Mouse (Mus musculus): Measurements from ENCODE around the gene Fam102a. TPM values are rescaled to one million over a fixed set of nuclear protein-coding genes. Genes with fewer than 3 reads are reported as not detected.
A peak's percentile ranks its signal among the peaks of the same experiment; 100 is the strongest.

The Fam102a gene
- total RNA-seq, 4 experiments from 2014 or later, result 1.6 to 3.8 (median 2.9) TPM

DNA sequence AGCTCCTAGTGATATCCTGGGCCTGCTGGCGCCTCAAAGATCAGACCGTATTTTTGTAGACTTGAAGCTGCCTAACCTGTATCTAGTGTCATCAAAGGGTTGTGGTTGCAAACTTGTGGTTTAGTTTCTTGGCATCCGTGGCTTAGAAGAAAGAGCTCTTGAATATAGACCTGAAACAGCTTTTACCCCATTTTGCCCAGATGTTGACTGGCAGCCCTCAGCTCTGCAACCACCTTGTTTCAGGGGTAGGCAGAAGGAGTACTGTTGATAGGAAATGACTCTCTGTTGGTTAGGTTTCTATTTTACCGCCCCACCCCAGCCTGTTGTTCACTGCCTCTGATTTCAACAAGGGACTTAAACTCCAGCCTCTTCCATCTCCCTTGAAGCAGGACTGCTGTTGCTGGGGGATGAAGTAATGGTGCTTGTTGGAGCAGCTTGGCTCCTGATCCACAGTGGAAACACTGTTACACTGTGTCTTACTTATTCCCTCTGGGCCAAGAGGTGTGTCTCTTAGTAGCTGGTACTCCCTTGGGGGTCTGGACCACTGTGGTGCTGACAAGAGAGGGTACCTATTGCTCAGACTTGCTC, 6.9 kb downstream of the Fam102a start:
- DNase-seq (ENCODE audit: low spot score in 2 of 2), result no peak

DNA sequence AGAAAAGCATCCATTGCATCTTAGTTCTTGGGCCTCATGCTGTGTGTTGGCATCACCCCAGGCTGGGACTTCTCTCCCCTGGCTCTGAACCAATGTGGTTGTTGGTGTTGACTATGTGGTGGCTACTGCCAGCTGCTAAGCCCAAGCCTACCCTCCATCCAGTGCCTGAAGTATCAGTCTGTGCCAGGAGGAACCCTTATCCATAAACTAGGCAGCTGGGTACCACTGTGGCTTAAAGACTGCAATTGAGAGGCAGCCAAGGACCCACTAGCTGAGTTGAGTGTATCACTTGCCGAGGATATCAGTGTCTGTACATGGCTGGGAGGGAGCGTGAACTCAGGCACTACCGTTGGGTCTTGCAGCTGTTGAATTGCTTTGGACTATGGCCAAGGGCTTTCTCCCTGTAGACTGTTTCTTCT, 7.9 kb downstream of the Fam102a start:
- DNase-seq (ENCODE audit: low spot score in 2 of 2), result no peak

DNA sequence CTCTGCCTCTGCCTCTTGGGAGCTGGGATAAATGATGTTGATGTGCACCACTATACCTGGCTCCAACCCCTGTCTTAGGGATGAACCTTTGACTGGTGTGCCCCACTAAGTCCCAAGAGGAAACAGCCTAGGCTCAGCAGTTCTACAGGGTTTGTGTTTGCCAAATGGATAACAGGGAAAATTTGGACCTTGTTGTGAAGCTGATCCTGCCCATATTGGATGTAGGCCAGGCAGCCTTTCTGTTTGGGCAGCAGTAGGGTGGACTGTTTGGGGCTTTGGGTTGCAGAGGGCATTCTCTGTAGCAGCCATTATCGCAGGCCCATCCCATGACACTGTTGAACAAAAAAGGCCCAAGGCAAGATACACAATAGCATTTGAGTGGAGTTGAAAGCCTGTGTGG, 11.8 kb downstream of the Fam102a start:
- DNase-seq (ENCODE audit: low spot score in 2 of 2), result no peak

DNA sequence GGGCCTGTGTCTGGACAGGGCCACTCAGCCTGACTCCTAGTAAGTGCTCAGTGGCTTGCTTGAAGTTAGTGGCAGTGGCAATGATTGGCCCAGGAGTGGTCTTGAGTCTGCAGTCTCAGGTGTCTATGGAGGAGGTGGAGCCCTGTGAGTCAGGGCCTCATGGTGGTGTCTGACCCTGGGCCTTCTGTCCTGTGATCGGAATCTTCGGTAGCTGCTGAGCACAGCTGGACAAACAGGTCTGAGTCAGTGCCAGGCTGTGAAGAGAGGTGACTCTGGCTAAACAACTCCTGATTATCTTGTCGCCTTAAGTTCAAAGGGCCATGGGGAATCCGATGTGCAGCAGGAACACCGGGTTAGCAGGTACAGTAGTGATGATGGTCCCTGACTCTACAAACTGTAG, 12.2 kb downstream of the Fam102a start:
- no peak for DNase-seq (ENCODE audit: low spot score in 2 of 2)

DNA sequence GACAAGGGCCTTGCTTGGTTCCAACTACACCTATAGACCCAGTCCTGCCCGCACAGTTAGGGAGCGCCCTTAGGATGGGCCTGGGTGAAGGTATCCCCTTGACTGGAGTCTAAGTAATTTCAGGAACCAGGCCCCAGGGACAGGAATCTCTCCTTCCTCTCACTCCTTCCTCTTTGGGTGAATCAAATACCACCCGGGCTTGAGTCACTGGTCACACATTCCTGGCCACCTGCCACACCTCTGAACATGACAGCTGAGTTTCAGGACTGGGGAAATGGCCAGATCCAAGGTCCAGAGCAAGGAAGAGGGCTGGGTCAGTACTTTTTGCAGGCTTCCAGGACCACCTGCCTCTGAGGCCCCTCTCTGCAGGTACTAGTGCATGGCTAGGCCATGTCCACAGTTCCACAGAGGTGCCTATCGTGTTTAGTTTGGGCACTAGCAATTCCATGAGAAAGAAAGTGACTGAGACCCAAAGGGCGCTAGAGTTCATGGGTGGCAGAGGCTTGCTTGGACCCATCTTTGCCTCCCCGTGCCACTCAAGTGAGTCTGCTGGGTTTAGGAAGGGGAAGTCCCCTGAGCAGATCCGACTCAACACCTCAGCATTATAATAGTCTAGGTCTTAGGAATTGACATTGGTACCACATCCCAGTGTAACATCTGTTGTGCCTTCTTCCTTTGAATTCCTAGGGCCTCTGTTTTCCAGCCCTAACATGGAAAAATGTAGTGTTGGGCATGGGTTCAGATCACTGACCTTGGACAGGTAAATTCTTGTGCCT, 13.0 kb downstream of the Fam102a start:
- DNase-seq (ENCODE audit: low spot score in 2 of 2), result peak; percentile 37 to 58

DNA sequence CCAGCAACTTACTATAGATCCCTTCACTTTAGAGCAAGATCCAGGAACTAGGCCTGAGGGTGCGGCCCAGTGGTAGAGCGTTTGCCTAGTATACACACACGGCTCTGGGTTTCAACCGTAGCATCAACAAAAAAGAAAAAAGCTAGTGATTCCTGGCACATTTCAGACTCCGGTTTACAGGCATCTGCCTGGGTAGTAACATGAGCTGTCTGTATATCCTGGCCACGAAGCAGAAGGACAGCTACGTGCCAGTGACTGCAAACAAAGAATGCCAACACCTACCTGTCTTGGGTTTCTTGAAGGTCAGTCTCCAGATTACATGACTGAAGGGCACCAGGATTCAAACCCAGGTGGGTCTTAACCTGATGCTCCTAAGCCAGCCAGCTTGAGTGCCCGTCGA, 14.0 kb downstream of the Fam102a start:
- no peak for DNase-seq (ENCODE audit: low spot score in 2 of 2)

DNA sequence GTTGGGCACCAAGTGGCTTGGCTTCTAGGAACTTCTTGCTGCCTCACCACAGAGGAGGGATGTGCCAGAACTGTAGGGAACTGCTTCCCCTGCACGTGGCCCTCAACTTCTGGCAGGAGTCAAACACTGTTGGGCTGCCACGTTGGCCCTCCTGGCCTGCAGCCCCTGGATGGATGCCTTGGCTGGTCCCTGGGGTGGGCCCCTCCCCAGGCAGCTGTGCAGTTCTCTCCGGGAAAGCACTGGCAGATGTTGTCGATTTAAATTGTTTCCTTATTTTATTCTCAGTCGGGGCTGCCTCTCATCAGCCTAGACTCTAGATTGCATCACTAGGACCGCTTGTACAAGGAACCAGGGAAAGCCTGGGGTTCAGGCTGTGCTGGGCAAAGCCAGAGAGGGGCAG, 14.6 kb downstream of the Fam102a start:
- peak; percentile 81 to 86 for DNase-seq (ENCODE audit: low spot score in 2 of 2)

DNA sequence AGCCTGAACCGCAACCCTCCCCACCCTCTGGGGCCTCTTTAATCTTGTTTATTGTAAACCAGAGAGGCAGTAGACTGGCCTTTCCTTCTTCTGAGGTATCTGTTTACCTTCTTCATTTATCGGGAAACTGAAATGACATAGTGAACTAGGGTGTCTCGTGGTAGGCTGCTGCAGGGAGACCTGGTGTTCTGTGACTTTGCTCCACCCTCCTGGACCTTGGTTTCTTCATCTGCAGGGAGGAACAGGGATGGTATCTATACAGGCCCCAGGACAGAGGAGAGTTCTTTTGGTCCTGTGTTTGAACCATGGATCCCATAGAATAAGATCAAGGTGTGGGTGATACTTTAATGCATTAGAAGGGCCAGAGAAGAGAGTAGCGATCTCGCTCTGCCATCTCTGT, 16.1 kb downstream of the Fam102a start:
- DNase-seq (ENCODE audit: low spot score in 2 of 2), result no peak

DNA sequence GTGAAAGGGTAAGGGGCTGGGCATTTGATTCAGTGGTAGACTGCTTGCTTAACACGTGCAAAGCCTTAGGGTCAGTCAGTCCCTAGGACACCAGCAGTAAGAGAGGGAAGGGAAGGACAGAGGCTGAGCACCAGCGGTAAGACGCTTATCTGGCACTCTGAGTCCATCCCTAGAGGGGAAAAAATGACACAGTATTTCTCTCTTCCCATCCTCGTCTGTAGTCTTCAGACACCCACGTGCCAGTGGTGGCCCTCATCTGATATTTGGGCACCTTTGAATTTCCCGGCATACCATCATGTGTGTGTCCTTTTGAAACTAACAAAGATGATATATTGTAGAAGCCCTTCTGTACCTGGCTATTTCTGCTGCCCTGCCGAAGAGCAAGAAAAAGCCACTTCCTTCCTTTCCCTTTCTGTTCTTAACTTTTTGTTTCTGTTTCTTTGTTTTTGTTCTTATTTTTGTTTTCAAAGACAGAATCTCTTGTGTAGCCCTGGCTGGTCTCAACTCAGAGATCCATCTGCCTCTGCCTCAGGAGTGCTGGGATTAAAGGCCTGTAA, 18.5 kb downstream of the Fam102a start:
- DNase-seq (ENCODE audit: low spot score in 2 of 2), result no peak

DNA sequence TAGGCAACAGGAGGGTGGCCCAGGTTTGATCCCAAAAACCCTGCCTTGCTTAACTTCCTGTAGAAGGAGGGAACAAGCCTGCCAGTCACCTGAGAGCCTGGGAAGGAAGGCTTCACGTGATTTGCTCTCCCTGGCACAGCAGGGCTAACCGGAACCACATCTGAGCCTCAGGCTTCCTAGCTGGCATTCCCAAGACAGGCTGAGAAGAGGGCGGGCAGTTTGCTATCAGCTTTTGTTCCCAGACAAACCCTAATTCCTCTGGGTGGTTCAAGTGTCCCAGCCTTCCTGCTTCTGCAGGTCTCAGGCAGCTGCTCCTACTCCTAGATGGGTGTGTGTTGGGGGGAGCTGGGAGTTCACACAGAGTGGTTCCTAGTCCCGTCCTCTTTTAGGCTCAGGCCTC, 20.4 kb downstream of the Fam102a start:
- no peak for DNase-seq (ENCODE audit: low spot score in 2 of 2)

DNA sequence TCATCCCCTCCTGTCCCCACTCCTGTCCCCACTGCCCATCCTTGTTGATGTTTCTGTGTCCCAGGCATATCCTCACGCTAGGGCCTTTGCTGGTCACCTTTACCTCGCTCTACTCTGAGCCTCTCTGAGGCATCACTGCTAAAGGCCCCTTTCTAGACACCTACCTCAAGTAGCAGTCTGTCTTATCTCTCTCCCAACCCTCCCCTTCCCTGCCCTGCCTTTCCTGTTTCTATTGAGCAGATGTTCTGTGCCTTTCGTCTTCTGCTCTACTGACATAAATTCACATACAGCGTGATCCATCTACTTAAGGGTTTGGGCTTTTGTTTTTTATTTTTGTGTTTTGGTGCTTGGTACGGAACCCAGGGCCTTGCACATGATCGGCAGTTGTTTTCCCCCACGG, 20.9 kb downstream of the Fam102a start:
- DNase-seq (ENCODE audit: low spot score in 2 of 2), result no peak

DNA sequence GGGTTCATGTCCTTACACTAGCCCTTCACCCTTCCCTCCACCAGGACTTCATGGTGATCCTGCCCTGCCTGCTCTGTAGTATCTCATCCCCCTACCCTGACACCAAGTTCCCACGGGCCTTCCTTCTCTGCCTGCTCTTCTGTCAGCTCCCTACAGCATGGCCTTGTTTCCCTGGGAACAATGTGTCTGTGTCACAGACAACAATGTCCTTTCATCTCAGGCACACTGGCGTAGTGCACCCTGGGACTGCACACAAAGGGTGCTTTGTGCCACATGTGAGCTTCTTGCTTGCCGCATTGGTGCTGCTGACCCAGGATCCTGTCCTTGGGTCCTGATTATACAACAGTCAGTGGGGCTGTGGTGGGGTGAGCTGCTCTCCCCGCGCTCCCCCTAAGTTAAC, 24.4 kb downstream of the Fam102a start:
- DNase-seq (ENCODE audit: low spot score in 2 of 2), result no peak

DNA sequence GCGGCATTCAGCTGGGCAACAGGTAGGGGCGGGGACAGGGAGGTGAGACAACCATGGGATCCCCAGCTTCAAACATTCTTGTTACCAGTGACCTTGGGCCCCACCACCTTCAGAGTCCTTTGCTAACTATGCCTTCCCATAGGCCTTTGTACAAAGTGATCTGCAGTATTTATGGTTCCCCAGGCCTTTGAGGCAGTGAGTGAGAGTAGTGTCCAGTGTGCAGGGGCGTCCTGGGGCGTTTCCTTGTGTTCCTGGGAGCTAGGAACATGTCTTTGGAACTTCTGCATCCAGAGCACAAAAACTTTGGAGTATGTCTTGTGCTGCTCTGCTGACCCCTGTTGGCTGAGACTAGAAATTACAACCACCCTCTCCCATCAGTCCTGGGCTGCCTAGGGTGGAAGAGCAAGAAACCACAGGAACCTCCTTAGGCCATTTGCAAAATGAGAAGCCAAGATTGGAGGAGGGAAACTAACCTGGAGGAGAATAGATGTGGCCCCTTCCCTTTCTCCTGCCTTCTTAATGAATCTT, 31.5 kb downstream of the Fam102a start:
- DNase-seq (ENCODE audit: low spot score in 2 of 2), result peak; percentile 41 to 46

DNA sequence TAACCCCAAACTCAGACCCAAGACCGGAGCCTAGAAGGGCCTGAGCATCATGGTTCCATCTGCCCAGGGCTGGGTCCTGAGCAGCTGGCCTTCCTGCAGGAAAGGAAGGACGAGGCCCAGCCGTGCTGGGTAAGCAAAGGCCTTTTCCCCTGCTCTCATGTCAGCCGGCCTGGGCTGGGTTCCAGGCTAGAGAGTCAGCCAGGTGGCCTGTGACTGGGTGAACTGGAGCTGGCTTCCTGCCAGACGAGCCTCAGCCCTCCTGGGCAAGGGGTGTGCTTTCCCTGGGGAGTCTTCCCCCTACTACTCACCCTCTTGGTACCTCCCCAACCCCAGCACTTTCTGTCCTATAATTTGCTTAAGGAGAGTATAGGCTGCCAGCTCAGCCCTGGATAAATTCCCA, 33.0 kb downstream of the Fam102a start:
- peak; percentile 47 to 57 for DNase-seq (ENCODE audit: low spot score in 2 of 2)

DNA sequence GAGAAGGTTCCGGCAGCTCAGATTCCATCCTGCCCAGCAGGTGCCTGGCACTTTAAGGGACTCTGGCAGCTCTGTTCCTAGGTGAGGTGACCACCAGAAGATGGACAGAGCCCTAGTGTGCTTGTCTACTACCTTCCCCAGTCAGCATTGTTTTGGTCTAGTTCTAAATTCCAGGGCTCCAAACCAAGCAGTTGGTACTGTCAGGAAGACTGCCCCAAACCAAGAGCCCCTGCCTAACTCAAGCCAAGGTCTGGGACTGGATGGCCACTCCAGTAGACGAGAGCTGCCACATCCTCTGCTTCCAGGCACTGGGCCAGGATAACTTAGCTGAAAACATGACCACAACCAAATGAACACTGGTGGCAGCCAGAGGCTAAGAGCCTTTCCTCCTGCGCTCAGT, 33.8 kb downstream of the Fam102a start:
- DNase-seq (ENCODE audit: low spot score in 2 of 2), result no peak

DNA sequence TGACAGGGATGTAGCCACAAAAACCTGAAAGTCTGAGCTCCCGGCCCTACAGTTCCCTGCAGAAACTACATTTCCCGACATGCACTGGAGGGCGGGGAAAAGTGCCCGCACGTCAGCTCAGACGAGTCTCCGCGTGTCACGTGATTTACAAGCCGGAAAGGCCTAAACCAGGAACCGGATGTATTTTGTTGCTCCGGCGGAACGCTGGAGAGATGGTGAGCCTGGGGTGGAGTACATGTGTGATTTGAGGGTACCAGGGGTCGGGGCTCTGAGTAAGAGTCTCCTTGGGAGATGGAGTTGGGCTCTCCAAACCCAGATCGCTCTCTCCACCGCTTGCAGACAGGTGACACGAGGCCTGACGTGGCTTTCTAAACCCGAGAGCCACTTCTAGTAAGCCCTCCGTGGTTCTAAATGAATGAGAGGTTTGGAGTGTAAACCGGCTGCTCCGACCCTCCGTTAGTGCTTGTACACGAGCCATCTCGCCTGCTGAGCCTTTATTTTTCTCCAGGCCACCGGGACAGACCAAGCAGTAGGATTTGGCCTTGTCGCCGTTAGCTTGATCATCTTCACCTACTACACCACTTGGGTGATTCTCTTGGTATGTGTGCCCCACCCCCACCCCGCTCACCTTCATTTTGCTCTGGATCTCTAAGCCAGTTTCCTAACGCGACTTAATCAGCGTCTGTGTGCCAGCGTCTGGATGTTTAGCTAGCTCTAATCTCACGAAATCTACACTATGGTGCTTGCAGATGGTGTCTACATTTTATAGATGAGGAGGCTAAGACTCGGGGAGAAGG, 35.8 kb downstream of the Fam102a start, which contains the start of gene Dpm2:
Dpm2 (plus strand) TSS at position 161 of the 797 bp plus-strand sequence.
- peak; percentile 81 to 85 for DNase-seq (ENCODE audit: low spot score in 2 of 2)

DNA sequence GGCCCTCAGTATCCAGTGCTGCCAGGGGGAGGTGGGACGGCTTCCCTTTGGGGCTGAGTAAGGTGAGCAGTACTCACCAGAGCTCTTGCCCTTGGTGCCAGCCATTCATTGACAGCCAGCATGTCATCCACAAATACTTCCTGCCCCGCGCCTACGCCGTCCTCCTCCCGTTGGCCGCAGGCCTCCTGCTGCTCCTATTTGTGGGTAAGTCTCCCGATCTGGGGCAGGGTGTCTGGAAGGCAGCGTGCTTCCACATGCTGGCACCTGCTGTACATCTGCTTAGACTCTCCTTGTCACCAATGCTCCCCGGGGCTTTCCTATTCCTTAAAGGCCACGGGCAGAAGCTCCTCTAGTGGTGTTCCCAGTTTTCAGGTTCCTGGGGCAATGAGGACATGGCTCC, 37.1 kb downstream of the Fam102a start:
- no peak for DNase-seq (ENCODE audit: low spot score in 2 of 2)

DNA sequence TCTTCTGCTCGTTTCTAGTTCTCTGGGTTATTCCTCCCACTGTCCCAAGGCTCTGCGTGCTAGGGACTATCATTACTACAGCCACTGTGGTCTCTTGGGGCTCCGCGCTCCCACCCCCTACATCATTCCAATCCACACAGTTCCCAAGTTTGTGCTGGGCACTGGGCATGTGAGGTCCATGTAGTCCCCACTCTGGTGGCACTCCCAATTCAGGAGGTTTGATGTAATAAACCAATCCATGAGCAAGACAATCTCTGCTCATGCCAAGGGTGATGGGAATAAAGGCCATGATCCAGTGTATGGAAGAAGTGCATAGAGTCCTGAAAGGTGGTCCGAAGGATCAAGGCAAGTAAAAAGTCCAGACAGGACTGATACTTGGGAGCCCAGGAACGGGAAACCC, 39.4 kb downstream of the Fam102a start, which contains the start of gene Pip5kl1:
Pip5kl1 (plus strand) TSS at position 301 of the 400 bp plus-strand sequence.
- no peak for DNase-seq (ENCODE audit: low spot score in 2 of 2)

DNA sequence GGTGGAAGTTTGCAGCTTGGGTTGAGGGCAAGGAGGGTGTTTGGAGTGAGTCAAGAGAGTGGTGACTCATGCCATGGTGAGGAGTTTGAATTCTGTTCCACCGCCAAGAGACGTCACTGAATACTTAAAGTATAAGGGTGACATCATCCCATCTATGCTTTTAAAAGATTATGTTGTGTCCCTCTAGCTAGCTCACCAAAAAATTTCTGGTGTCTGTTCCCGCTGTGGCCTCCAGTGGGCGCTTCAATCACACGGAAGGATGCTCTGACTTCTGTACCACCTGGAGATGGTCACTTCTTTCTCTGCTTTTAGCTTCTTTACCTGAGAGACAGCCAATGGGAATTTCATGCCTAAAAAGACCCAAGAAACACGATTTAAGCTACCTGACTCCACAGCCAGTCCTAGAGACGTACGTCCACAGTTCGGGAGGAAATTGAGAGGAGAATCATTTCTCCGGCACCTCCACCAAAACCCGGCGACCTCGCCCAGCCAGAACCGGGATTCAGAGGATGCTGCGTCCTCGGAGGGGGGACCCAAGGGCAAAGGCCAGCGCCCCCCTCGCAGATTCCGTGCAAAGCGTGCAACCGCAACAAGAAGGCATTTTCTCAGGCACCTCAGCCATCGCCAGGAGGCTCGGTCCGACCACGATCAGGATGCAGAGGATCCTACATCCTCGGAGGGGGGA, 39.9 kb downstream of the Fam102a start:
- no peak for DNase-seq (ENCODE audit: low spot score in 2 of 2)

DNA sequence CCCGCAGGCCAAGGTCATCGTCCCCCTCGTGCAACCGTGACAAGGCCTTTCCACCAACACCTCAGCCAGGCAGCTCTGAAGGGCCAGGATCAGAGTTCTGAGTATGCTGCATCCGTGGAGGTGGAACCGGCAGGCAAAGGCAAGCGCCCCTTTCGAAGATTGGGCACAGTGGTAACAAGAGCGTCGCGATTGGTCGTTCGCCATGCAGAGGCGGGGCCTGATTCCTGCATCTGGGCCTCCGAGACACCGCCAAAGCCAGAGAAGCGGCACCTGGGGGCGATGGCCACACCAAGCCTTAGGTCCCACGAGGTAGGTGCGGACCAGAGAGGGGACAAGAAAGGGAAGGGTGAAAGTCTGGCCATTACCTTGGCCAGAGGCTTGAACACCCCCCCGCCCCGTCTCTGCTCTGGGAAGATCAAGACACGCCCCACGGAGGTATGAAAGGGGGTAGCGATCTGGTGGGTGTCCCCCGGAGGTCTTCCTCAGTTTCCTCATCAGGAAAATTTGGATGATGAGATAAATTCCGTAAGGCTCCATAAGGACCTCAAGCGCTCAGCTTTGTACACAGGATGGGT, 40.5 kb downstream of the Fam102a start, which contains the start of gene 9430097D07Rik:
9430097D07Rik (minus strand) TSS at position 99 of the 575 bp plus-strand sequence.
- no peak for DNase-seq (ENCODE audit: low spot score in 2 of 2)

DNA sequence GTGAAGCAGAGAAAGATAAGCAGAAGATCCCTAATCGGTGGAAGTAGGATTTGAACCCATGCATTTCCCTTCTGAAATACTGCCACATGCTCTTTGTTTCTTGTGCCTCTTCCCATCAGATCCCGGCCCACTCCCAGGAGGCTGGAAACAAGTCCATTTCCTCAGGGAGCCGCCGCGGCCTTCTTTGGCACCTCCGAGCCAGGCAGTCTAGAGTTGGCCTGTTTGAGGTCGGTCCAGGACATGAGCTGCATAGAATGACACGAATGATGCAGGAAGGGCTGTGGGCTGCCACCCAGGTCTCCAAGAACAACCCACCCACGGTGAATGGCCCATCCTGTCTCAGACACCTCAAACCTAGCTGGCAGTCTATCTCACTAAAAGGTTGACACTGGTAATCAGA, 41.4 kb downstream of the Fam102a start:
- no peak for DNase-seq (ENCODE audit: low spot score in 2 of 2)

All from gastrocnemius, adult 8-10 months (tissue).